Mouse (Mus musculus) liver, postnatal 0 days (tissue): ENCODE results near the gene Hpcal1. TPM values are rescaled to one million over a fixed set of nuclear protein-coding genes. Genes with fewer than 3 reads are reported as not detected.

Source experiments
- ATAC-seq: fragments of 200-750 bp; cut with Nextera tagmentation; 2 replicates; pipeline ENCODE4 v1.8.0; 2017; ENCODE audit warnings: mild to moderate bottlenecking, moderate library complexity
- DNase-seq: peaks from one replicate; pipeline ENCODE4 v3.0.0-alpha.2; 2016
- H3K27ac ChIP-seq: fragments of 300-500 bp; sonication (generic); 2 replicates; pipeline ENCODE4 v1.5.1; 2014; ENCODE audit warnings: antibody characterized with exemption, moderate library complexity, mild to moderate bottlenecking, low read depth
- H3K27me3 ChIP-seq: fragments of 300-500 bp; sonication (generic); 2 replicates; pipeline ENCODE4 v1.6.1; 2014; ENCODE audit warnings: low read length, control low read depth, mixed read lengths; ENCODE audit not compliant: insufficient read depth
- H3K36me3 ChIP-seq: fragments of 300-500 bp; sonication (generic); replicated peaks from 2 replicates; pipeline ENCODE4 v1.6.1; 2014; ENCODE audit warnings: mild to moderate bottlenecking, control low read depth, low read length, moderate library complexity, mixed read lengths; ENCODE audit not compliant: insufficient read depth
- H3K4me1 ChIP-seq: fragments of 300-500 bp; sonication (generic); 2 replicates; pipeline ENCODE4 v1.6.1; 2014; ENCODE audit warnings: antibody characterized with exemption, mild to moderate bottlenecking, control low read depth; ENCODE audit not compliant: insufficient read depth
- H3K4me2 ChIP-seq: fragments of 300-500 bp; sonication (generic); 2 replicates; pipeline ENCODE4 v1.6.1; 2014; ENCODE audit warnings: low read depth, mild to moderate bottlenecking, low read length, moderate library complexity, mixed read lengths
- H3K4me3 ChIP-seq: fragments of 300-500 bp; sonication (generic); 2 replicates; pipeline ENCODE4 v1.5.1; 2014; ENCODE audit warnings: low read depth, low read length
- H3K9ac ChIP-seq: fragments of 300-500 bp; sonication (generic); replicated peaks from 2 replicates; pipeline ENCODE4 v1.6.1; 2014; ENCODE audit warnings: mild to moderate bottlenecking, moderate library complexity
- H3K9me3 ChIP-seq: fragments of 300-500 bp; sonication (generic); 2 replicates; pipeline ENCODE4 v1.6.1; 2016; ENCODE audit warnings: mild to moderate bottlenecking, control low read depth, low read length, mixed read lengths
- CTCF ChIP-seq: sonication (generic); IDR thresholded peaks from 2 replicates; pipeline ENCODE4 v1.5.1; 2016; ENCODE audit warnings: antibody characterized with exemption, low read depth
- EP300 ChIP-seq: IDR thresholded peaks from 2 replicates; pipeline ENCODE4 v1.6.1; 2016; ENCODE audit warnings: antibody characterized with exemption, low read depth, mild to moderate bottlenecking
- WGBS: fragments of 180-500 bp; shearing (Covaris S2); extraction: QIAGEN DNeasy Blood & Tissue Kit; methylation state at CpG from one replicate; pipeline ENCODE4 v1.1.7; 2014; ENCODE audit not compliant: insufficient replicate concordance; 5-methylcytosine and 5-hydroxymethylcytosine counted together
- polyA plus RNA-seq: library from polyadenylated mRNA; unstranded; fragments of >200 nt; fragmentation: Nextera tagmentation; extraction: Ambion mirVana; gene quantifications from 2 replicates; pipeline ENCODE4 v1.2.1, GENCODE M21; 2015

The Hpcal1 gene
- polyA plus RNA-seq, 1 experiment from 2014 or later = 20.8 TPM

DNA sequence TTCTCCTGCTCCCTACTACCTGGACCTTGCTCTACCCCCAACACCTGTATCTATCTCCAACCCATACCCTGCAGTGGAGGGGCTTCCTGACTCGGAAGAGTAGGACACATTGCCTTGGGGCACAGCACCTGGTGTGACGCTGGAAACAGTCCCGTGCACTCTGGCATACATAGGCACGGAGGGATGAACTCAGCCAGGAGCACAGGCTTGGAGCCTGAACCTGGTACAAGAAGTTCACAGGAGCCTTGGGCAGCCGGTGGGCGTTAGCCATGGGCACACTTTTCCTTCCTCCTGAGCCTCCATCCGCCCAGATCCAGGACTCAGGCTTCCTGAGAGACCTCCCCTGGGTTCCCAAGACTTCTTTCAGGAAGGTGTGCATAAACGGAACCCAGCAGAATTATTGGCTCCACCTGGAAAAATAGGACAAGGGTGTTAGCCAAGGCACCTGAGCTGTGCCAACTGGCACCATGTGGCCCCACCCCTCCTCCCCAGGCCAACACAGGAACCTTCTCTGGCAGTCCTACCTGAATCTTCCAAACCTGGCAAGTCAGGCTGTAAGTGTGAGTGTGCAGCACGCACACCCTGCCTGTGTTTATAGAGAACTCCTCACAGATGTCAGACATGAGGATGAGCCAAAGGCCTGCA lies 26.5 kb upstream of the Hpcal1 start:
- DNase-seq = no peak
- Histone ChIP-seq H3K4me1 (no peaks in the 10 kb centered on the region), H3K4me3 (no peak overlapping the region), H3K4me2 (no peak overlapping the region), H3K27me3 (no peaks in the 10 kb centered on the region), H3K9me3 (no peaks in the 10 kb centered on the region), H3K27ac (no peak overlapping the region), H3K9ac (no peak overlapping the region), H3K36me3 (no peaks in the 10 kb centered on the region)
- no peak for ATAC-seq
- TF ChIP-seq EP300 (no peak), CTCF (no peak)
- 78% methylated on average over 9 of the region's 9 CpGs for WGBS

DNA sequence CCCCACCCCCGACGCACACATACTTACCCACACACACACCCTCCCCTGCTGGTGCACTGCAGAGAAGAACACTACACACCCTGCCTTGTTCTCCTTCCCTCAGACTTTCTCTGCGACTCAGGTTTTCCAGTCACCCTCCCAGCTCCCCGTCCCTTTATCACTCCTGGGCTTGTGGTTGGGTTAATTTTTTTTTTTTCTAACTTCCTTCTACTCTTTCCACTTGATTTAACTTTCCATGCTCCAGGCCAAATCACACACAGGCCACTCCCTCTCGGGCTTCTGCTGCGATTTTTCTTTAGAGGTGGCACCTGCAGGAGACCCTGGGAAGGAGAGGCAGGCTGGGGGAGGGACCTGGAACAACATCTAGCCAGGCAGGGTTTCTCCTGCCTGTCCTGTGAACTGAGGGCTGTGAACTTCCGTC lies 24.7 kb upstream of the Hpcal1 start:
- WGBS = 50% methylated on average over 7 of the region's 7 CpGs
- no peak for ATAC-seq
- H3K9ac ChIP-seq = no peak overlapping the region
- H3K9me3 ChIP-seq = no peaks in the 10 kb centered on the region
- TF ChIP-seq EP300 = no peak
- no peak for TF ChIP-seq CTCF
- H3K4me3 ChIP-seq = no peak overlapping the region
- H3K27me3 ChIP-seq = no peaks in the 10 kb centered on the region
- no peak overlapping the region for H3K4me2 ChIP-seq
- H3K36me3 ChIP-seq = no peaks in the 10 kb centered on the region
- H3K4me1 ChIP-seq = no peaks in the 10 kb centered on the region
- no peak for DNase-seq
- H3K27ac ChIP-seq = no peak overlapping the region

DNA sequence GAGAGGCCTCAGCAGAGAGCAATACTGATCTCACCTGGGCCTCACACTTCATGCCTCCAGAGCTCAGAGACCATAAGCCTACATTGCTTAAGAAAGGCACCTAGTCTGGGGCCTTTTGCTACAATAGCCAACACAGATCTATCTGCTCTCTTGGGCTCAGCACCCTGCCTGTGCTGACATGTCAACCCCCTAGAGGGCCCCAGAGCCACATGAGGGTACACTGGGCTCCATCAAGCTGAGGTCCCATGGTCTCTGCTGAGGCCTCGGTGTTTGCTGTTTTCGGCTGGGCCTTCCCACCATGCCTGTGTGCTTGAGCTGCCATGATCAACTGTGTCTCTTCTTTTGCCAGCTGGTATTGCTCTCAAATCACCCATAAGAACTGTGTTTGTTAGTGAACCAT lies 24.0 kb upstream of the Hpcal1 start:
- peak; percentile 55 for ATAC-seq
- Histone ChIP-seq H3K4me3 (no peak overlapping the region), H3K27me3 (no peaks in the 10 kb centered on the region), H3K9me3 (no peaks in the 10 kb centered on the region), H3K27ac (no peak overlapping the region), H3K36me3 (no peaks in the 10 kb centered on the region), H3K4me2 (no peak overlapping the region), H3K4me1 (no peaks in the 10 kb centered on the region), H3K9ac (no peak overlapping the region)
- peak; percentile 68 for TF ChIP-seq CTCF
- no peak for TF ChIP-seq EP300
- WGBS = 66% methylated on average over 2 of the region's 2 CpGs
- DNase-seq = peak; percentile 41

DNA sequence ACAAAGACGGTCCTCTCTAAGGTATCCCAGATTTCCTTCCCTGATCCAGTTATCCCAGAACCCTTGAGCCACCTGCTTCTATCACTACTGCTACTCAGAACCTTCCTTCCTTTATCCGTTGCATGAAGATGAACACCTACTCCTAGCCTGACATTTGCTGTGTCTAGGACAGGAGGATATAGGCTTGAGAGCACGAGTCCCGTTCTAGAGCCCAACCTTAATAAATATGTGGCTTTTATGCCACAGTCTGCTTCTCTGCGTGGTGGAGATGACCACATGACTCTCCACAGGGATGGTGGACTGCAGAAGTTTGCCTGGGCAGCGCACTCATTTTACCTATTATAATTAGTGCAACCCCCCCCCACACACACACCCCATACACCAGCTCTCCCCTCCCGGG lies 16.9 kb upstream of the Hpcal1 start:
- no peaks in the 10 kb centered on the region for H3K9me3 ChIP-seq
- DNase-seq (no peak), ATAC-seq (no peak)
- no peak overlapping the region for H3K9ac ChIP-seq
- no peak overlapping the region for H3K27ac ChIP-seq
- no peak overlapping the region for H3K4me3 ChIP-seq
- no peaks in the 10 kb centered on the region for H3K27me3 ChIP-seq
- no peaks in the 10 kb centered on the region for H3K36me3 ChIP-seq
- 57% methylated on average over 7 of the region's 7 CpGs for WGBS
- no peak for TF ChIP-seq CTCF
- no peak for TF ChIP-seq EP300
- H3K4me1 ChIP-seq = no peaks in the 10 kb centered on the region
- H3K4me2 ChIP-seq = no peak overlapping the region

DNA sequence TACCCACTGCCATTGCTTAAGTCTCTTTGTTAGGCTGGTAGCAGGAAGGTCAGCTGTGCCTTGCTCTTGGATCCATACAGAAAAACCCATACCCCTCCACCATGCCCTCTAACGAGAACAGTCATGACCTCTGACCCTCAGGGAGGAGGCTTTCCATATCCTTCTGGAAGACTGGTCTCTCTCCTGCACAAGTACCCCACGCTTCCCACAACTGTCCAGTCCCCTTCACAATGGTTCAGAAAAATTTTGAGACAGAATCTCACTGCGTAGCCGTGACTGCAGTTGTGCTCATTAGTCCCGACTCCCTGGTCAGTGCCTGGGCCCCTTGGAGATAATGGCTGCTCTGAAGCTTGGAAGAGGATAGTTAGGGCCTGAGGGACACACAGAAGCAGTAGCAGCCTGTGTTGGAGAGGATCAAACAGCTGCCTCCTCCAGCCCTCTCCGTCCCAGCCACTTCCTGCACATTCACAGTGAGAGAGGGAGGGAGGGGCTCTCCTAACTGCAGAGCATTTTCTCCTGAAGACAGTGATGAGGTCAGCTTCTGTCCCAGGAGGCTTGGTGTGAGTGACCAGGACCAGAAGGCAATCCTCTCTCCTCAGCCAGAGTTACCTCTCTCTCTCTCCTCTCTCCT lies 16.4 kb upstream of the Hpcal1 start:
- Histone ChIP-seq H3K9me3 (no peaks in the 10 kb centered on the region), H3K27ac (no peak overlapping the region), H3K4me1 (no peaks in the 10 kb centered on the region), H3K4me2 (no peak overlapping the region), H3K9ac (no peak overlapping the region), H3K27me3 (no peaks in the 10 kb centered on the region), H3K4me3 (no peak overlapping the region), H3K36me3 (no peaks in the 10 kb centered on the region)
- DNase-seq = no peak
- TF ChIP-seq CTCF (no peak), EP300 (no peak)
- no peak for ATAC-seq
- 45% methylated on average over 6 of the region's 6 CpGs for WGBS

DNA sequence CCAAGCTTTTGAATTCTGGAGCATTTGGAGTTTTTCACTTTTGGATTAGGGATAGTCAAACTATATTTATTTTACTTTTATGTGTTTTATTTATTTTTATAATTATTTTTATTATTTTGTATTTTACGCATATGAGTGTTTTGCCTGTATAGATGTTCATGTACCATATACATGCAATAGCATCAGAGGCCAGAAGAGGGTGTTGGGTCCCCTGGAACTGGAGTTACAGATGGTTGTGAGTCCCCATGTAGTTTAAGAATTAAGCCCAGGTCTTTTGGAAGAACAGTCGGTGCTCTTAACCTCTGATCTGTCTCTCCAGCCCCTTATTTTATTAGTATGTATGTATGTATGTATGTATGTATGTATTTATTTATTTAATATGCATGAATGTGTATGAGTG lies 12.9 kb upstream of the Hpcal1 start:
- no peak for ATAC-seq
- no peak overlapping the region for H3K27ac ChIP-seq
- TF ChIP-seq EP300 = no peak
- TF ChIP-seq CTCF = peak; percentile 51
- DNase-seq = no peak
- H3K27me3 ChIP-seq = no peaks in the 10 kb centered on the region
- peaks cover 3% of the 10 kb centered on the region; the same call in 1 of the 2 replicates for H3K4me1 ChIP-seq
- H3K9me3 ChIP-seq = no peaks in the 10 kb centered on the region
- H3K4me2 ChIP-seq = no peak overlapping the region
- H3K9ac ChIP-seq = no peak overlapping the region
- H3K4me3 ChIP-seq = no peak overlapping the region
- WGBS = 73% methylated on average over 2 of the region's 2 CpGs
- no peaks in the 10 kb centered on the region for H3K36me3 ChIP-seq
